Mouse (Mus musculus) urinary bladder, adult 18-20 months (tissue): ENCODE measurements around the gene Dcn.
A peak's percentile ranks its signal among the peaks of the same experiment; 100 is the strongest.

ENCODE experiments used
- DNase-seq, 2 experiments: peaks; one replicate each; pipeline ENCODE4 v3.0.0; 2022; ENCODE audit warnings: low spot score in 2 of 2, mixed read lengths in 2 of 2

Gene Dcn

DNA sequence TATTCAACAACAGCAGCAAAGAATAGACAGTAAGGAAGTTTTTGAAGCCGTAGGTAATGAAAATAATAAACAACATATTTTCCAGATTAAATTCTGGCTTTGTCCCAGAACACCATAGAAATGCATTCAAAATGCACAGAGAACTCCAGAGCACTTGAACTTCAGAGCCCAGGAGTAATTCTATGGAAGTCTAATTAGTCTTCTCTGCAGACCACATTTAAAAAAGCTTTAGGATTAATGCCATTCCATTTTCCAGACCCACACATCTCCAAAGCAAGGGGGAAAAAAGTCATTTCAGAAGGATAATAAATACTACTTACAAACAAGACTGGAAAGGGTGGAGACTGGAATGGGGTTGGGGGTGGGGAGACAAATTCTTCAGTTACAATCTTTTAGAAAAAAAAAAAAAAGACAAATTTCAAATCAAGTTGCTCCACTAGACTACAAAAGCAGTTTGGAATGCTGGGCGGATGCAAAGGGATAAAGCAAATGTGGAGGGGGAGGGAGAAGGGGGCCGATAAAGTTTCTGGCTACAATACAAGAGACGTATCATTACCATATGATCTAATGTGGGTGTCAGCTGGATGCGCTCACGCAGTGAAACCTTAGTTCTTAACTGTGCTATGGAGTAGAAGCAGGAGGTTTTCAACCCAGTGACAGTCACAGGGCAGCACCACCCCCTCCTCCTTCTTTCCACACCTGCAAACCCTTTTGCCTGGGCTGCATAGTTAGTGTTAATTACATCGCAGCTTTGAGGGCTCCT lies at the start of gene Dcn:
Gene Dcn (plus strand): TSS at position 606 of the 763 bp plus-strand sequence.
- DNase-seq: peak in 1 of 2 experiments; percentile 53

DNA sequence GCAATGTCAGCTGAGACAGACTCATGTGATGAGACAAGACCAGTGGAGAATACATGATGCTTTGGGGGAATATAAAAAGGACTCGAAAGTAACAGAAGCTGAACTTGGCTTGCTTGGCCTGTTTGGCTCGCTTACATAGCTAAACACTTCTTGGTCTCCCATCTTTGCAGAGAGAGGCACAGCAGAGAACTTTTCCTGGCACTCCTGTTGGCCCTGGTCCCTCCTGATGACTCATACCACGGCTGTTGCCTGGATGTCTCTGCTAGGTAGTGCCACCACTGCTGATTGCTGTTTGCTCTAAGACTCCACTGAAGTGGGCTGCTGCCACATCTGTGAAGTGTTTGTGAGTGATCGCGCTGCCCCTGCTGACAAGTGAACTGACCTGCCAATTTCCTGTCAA lies 42.7 kb upstream of the Dcn start:
- no peak for DNase-seq

GRCm38 (mm10) chr10:97442300-97442699 lies 37.1 kb upstream of the Dcn start:
- no peak for DNase-seq

- DNase-seq: no peak
Measured at GRCm38 (mm10) chr10:97446486-97446885, 32.9 kb upstream of the Dcn start.

DNA sequence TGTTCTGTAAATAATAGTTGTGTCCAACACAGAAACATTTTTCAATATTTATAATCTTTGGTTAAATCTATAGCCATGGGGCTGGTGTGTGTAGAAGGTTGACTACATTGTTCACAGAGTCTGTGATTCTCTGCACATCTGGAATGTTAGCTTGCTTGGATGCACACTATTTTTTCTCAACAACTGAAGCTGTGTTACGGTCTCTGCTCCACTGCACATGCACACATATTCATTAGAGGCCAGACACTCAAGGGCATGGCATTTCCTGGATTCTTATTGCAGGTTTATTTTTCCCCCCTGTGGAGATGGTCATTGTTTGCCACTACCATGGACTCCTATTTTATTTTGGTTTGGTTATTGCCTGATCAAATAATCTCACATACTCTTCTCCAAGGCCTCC lies 26.5 kb upstream of the Dcn start:
- DNase-seq: no peak

GRCm38 (mm10) chr10:97453529-97453928 lies 25.9 kb upstream of the Dcn start:
- DNase-seq: no peak

DNA sequence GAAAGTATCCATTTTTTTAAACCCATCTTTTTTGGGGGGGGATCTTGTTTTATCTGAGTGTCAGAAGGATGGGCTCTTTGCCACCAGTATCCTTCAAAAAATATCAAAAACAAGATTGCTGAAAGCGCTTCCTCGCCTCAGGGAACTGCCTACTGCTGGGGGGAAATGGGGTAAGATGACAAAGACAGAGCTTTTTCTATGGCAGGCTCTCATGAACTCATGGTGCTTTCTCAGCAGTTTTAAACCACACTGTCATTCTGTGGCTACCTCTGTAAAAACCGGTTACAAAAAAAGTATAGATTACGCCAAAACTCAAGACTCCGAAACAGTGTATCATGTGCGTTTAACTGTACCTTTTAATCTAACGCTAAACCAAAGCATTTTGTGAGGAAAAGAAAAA lies 22.4 kb upstream of the Dcn start:
- DNase-seq: no peak

- DNase-seq: no peak
Measured at GRCm38 (mm10) chr10:97466818-97467217, 12.6 kb upstream of the Dcn start.

GRCm38 (mm10) chr10:97469411-97470140 lies 9.8 kb upstream of the Dcn start:
- DNase-seq: no peak

GRCm38 (mm10) chr10:97475460-97475859 lies 3.9 kb upstream of the Dcn start:
- no peak for DNase-seq

GRCm38 (mm10) chr10:97478259-97478658 lies 1.1 kb upstream of the Dcn start:
- no peak for DNase-seq

- peak in 1 of 2 experiments; percentile 10 for DNase-seq
Measured at GRCm38 (mm10) chr10:97482150-97482549, 2.7 kb downstream of the Dcn start.

GRCm38 (mm10) chr10:97484049-97484448 lies 4.6 kb downstream of the Dcn start:
- DNase-seq: no peak

GRCm38 (mm10) chr10:97485151-97485550 lies 5.7 kb downstream of the Dcn start:
- no peak for DNase-seq

- DNase-seq: no peak
Measured at GRCm38 (mm10) chr10:97486085-97486484, 6.7 kb downstream of the Dcn start.

DNA sequence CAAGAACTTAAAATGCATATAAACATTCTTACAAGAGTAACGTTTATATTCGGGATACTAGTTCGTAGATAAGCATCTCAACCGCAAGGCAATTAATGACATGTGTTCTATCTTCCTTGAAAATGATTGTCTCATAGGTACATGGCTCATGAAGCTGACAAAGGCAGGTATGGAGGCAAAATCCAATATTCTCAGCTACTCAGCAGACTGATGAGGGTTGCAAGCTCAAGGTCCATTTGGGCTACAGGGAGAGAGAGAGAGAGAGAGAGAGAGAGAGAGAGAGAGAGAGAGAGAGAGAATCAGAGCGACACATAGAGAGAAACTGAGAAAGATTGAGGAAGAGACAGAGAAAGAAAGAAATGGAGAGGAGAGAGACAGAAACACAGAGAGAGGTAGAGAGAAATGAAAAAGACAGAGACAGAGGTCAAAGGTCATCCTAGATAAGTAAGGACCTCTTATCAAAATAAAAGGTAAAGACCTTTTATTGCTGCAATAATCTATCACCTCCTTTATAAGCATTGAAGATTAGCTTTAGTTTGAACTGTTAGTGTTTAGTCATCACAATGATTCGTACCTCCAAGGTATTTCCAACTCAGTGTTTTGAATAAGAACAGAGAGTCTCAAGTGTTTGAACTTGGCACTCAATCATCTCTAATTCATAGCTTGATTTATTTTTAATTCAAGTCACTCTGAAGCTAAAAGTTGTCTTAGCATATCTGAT lies 8.0 kb downstream of the Dcn start:
- no peak for DNase-seq

DNA sequence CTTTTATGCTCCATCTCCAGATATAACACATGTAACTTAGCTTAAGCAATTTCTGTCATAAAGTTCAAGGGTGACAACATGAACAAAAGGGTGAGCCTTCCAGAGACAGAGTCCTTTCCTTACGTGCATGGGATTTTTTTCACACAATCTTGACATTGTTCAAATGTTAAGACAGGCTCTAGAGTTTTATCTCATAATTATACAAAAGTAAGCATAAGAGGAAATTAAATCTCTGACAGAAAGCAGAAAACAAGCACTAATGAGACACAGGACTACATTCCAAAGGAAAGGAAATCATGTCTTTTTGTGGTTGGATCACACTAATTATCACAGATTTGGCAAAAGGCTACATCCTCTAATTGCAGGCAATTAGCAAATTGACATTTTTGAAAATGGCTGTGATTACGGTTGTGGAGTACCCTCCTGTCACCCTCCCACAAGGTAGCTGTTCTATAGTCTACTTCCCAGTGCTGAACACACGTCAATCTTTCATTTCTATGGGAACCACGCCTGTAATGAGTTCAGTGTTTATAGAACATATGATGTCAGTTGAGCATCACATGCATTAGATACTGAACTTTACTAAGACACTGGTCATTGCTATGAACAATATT lies 13.1 kb downstream of the Dcn start:
- no peak for DNase-seq

DNA sequence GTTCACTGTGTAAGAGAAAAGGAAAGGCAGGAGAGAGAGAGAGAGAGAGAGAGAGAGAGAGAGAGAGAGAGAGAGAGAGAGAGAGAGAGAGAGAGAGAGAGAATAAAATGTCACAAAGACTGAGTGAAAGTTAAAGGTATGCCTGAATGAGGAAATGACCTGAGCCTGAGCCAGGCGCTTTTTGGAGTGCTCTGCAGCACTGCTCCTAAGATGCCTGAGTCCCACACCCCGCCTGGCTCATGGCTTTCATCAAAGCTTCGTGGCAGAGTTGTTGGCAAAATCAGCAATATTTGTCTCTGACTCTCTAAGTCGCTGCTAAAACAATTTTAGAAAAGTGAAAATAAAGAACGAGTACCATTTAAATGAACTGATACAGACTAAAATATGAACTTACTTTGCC lies 18.2 kb downstream of the Dcn start:
- no peak for DNase-seq

- DNase-seq: no peak
Measured at GRCm38 (mm10) chr10:97523366-97523765, 44.0 kb downstream of the Dcn start.

DNA sequence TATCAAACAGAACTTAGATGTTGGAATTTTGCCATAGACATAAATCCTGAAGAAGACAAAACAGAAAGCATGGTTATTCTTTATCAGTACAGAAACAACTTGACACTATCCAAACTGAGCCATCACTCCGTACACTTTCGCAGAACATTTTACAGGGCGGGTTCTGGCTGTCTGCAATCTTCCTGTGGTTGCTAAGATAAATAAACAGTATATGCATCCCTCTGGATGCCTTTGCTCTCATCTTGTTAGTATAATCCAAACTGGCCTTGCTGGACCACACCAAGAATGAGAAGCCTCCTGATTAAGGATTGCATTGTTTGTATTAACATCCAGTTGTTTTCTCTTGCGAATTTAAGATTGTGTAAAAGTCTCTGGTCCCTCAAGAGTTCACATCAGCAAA lies 56.3 kb downstream of the Dcn start:
- DNase-seq: no peak

- no peak for DNase-seq
Measured at GRCm38 (mm10) chr10:97536921-97537320, 57.5 kb downstream of the Dcn start.

- no peak for DNase-seq
Measured at GRCm38 (mm10) chr10:97538202-97538601, 58.8 kb downstream of the Dcn start.
